Mouse (Mus musculus) megakaryocyte progenitor cell, adult 5-6 weeks (primary cell): ENCODE data around the gene Igsf21. TPM values are rescaled to one million over a fixed set of nuclear protein-coding genes. Genes with fewer than 3 reads are reported as not detected.

Experiments used
- ATAC-seq: replicated peaks from 2 replicates; pipeline ENCODE4 v1.8.0; 2016; ENCODE audit warnings: mild to moderate bottlenecking, moderate TSS enrichment, inconsistent platforms; ENCODE audit not compliant: poor library complexity
- total RNA-seq, 2 experiments: library from RNA; stranded (forward) in 1 of 2; stranded (reverse) in 1 of 2; fragments of 157-497, 149-512 nt in 1 of 2; fragments of 200-1000 nt in 1 of 2; gene quantifications; 2 replicates each; pipeline versions ENCODE4 v1.2.3 to v1.2.4; 2015 to 2017

Gene Igsf21
- total RNA-seq, 2 experiments from 2014 or later = not detected

GRCm38 (mm10) chr4:140068468-140068867 lies 178.1 kb downstream of the Igsf21 start:
- ATAC-seq = no peak

DNA sequence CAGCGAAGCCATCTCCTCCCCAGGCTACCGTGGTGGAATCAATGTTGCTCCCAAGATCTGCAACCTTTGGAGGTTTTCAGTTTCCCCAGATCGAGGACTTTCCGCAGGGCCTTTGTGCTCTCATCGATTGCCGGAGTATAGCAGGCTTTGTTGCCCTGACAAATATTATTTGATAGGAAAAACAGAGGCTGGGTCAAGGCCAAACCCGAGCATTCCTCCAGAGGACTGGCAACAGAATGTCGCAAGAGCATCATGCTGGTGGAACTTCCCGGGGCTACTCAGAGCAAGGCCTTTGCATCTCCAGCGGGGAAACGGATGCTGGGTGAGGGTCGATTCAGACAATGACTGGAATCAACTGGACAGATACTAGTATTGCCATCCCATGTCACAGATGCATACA lies 180.6 kb downstream of the Igsf21 start:
- ATAC-seq = no peak

DNA sequence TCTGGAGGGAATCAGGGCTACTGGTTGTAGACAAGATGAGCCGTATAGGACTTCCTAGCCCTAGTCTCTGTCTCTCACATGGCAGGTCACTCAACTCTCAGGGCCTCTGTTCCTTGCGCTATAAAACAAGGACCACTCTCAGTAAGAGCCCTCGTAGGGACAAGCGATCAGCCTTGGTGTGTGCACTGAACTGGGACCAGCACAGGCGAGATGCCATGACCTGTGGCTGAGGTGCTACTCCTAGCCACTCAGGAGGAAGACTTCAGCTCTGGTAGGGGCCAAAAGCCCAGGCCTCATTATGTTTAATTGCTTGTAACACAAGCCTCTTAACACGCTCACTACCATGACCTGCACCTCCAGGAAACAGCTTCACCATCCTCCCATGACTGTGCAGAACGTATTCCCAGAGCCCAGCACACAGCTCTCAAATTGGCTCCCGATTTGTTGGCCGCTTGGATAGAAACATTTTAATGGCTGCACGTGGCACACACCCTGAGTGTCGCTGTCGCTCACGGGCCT lies 183.4 kb downstream of the Igsf21 start:
- no peak for ATAC-seq

DNA sequence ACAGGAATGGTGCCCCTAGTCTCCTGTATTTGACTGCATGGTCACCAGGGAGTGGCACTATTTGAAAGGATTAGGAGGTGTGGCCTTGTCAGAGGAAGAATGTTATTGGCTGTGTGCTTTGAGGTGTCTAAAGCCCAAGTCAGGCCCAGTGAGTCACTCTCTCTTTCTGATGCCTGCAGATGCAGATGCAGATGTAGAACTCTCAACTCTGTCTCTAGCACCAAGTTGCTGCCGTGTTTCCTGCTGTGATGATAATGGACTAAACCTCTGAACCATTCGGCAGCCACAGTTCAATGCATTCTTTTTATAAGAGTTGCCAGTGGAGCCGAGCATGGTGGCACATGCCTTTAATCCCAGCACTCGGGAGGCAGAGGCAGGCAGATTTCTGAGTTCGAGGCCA lies 186.3 kb downstream of the Igsf21 start:
- no peak for ATAC-seq

- ATAC-seq = no peak
These were observed 193.5 kb downstream of the Igsf21 start for GRCm38 (mm10) chr4:140053042-140053441.

DNA sequence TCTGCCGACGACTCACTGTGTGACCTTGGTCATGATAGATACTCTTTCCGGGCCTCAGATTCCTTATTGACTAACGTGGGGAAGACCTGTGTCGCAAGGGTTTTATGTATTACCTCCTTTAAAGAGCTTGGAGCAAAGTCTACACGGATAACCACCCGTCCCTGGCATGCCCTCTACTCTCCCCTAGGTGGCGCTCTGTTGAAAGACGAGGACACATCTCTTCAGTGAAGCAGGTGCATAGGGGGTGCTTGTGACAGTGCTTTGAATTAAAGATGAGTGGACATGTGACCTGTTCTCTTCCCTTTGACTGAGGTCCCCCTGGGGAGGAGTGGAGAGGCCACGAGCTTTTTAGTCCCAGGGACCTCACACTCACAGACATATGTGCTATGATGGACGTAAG lies 194.0 kb downstream of the Igsf21 start:
- ATAC-seq = no peak

DNA sequence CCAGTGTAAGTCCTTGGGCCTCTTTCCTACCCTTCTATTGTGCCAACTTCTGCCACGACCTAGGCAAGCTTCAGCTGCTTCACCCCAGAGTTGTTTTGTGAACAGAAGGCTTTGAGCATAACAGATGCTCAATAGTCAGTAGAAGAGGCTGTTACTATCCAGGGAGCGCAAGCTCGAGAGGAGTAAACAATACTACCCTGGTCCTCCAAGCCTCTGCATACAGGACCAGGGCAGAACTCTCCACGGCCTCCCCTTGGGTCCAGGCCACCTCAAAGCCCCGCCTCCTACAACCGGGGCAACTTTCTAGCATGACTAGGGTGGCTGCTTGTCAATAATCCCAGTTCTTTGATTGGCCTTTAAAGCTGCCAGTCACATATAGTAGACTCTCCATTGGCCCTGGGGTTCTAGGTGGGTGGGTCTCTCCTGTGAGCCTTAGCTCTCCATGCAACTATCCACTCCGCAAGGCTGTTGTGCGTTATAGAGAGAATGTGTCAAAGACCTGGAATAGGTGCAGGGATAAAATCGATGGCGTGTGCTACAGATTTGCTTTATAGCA lies 198.7 kb downstream of the Igsf21 start:
- ATAC-seq = no peak

DNA sequence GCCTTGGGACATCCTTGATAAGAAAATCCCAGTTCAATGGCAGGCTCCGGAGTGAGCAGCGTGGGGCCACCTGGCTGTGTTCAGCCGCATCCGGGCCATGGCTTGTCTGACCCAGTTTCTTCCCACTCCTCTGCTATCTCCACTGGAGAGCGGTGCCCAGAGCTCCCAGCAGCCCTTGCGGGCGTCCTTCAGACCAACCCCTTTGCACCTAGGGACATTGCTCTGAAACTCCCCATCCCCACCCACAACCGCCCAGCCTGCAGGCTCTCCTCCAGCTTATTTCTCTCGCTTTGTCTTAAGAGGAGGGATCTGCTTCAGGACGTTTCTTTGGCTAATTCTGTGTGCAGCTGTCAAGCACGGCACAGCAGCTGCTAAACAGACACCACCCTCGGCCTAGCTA lies 202.6 kb downstream of the Igsf21 start:
- ATAC-seq = no peak

GRCm38 (mm10) chr4:140038586-140039411 lies 207.8 kb downstream of the Igsf21 start:
- ATAC-seq = no peak

GRCm38 (mm10) chr4:140037784-140038387 lies 208.7 kb downstream of the Igsf21 start:
- no peak for ATAC-seq

GRCm38 (mm10) chr4:140035232-140035631 lies 211.4 kb downstream of the Igsf21 start:
- ATAC-seq = no peak

DNA sequence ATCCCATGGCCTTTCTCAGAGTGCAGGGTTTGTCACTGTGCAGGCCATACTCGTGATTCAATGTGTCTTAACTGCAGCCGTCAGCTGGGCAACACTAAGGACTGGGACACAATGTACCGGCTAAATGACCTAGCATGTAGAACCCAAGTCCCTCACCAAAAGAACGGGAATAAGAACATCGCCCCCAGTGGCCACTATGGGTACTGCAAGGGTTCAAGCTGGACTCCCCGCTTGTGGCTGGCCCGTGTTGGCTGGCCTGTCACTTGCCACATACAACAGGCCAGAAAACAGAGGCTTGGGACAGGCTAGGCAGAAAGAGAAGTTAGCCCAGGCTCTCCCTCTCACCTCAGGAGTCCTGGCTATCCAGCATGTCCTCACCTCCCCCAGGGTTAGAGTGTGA lies 213.2 kb downstream of the Igsf21 start:
- no peak for ATAC-seq

DNA sequence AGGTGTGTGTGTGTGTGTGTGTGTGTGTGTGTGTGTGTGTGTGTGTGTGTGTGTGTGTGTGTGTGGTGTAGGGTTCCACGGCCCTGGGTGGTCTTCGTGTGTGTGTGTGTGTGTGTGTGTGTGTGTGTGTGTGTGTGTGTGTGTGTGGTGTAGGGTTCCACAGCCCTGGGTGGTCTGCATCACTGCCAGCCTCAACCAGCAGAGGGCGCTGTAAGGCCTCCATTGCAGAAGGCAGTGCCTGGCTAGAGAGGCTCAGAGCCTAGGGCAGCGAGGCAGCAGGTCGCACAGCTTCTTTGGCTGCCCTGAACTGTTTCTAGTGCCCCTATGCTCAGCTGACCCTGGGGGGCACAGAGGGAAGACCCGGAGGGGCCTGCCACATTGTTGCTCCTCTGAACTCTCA lies 216.2 kb downstream of the Igsf21 start:
- ATAC-seq = no peak

DNA sequence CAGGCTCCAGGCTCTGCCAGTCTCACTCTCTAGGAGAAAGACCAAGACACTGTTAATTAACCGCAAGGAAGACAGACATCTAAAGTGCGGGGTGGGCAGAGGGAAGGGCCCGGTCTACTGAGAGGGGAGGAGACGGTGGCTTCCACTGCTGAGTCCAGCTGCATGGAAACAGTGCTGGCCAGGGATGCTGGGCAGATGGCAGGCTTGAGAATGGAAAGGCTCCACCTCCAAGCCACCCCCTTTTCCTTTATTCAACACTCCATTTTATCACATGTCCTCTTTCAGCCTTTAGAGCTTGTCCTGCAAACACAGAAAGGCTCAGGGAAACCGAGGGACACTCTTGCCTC lies 216.6 kb downstream of the Igsf21 start:
- no peak for ATAC-seq

- ATAC-seq = no peak
These were observed 217.1 kb downstream of the Igsf21 start for GRCm38 (mm10) chr4:140029324-140030039.

DNA sequence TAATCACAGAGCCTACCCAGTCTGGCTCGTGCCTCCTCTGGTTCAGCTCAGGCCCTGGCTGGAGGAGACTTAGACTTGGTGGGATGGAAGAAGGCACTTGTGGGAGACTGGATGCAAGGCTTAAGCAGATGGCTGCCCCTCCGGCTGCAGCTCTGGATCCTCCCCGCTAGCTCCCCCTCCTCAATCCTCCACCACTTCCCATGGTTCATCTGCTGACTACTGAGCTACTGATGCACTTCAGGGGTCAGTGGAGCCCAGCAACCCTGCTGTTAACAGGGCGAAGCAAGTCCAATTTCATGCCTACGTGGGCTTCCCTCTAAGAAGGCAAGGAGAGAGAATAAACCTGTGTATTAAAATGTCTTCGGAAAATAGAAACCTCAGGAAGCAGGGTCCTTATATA lies 222.8 kb downstream of the Igsf21 start:
- no peak for ATAC-seq

- ATAC-seq = no peak
These were observed 230.7 kb downstream of the Igsf21 start for GRCm38 (mm10) chr4:140015916-140016315.

GRCm38 (mm10) chr4:140010728-140011470 lies 235.7 kb downstream of the Igsf21 start:
- no peak for ATAC-seq

GRCm38 (mm10) chr4:140004932-140005331 lies 241.7 kb downstream of the Igsf21 start:
- ATAC-seq = no peak

GRCm38 (mm10) chr4:140004170-140004569 lies 242.4 kb downstream of the Igsf21 start:
- ATAC-seq = no peak

GRCm38 (mm10) chr4:140002069-140002468 lies 244.5 kb downstream of the Igsf21 start:
- no peak for ATAC-seq
